Mouse (Mus musculus) left cerebral cortex, postnatal 36 days (tissue): ENCODE measurements around the gene Arpc1b. TPM values are rescaled to one million over a fixed set of nuclear protein-coding genes. Genes with fewer than 3 reads are reported as not detected.
A peak's percentile ranks its signal among the peaks of the same experiment; 100 is the strongest.
"Not testable (repeated sequence)": the region's sequence is repeated elsewhere in the genome, so short reads cannot be mapped to it uniquely, and the experiment has no call there.

ENCODE experiments used
- DNase-seq, 2 experiments: peaks; one replicate each; pipeline ENCODE4 v3.0.0; 2021 to 2022; ENCODE audit warnings: low spot score in 2 of 2, mixed read lengths in 1 of 2
- intact Hi-C: fragments of 180-260 bp; cut with DNase I; formaldehyde crosslinking; loops from one replicate; pipeline ENCODE4 v1.15.1; 2025
- total RNA-seq, 2 experiments: library from RNA; stranded (reverse); gene quantifications; 2 replicates each; pipeline ENCODE4 v1.2.3; 2021

The Arpc1b gene
- total RNA-seq: 10 to 100 TPM; 23.6 to 24.1 TPM

- DNase-seq: no peak
- intact Hi-C loops: no loop called here
These were observed at the start of gene Arpc1b for GRCm38 (mm10) chr5:145114071-145114605. Arpc1b (plus strand) TSS chr5:145114215.

- no peak for DNase-seq
- intact Hi-C loops: loop anchor here (5.0 to 10.0 kb wide), 2 partner anchors 48 to 190 kb away; no protein-coding TSS in a partner anchor
These were observed 49.2 kb upstream of the Arpc1b start for GRCm38 (mm10) chr5:145064765-145065340.

- intact Hi-C loops: loop anchor here (5.0 to 10.0 kb wide), 2 partner anchors 52 to 194 kb away; no protein-coding TSS in a partner anchor
- no peak for DNase-seq
These were observed 45.2 kb upstream of the Arpc1b start for GRCm38 (mm10) chr5:145068863-145069262.

- intact Hi-C loops: loop anchor here (5.0 to 10.0 kb wide), 2 partner anchors 52 to 195 kb away; no protein-coding TSS in a partner anchor
These were observed 44.3 kb upstream of the Arpc1b start for GRCm38 (mm10) chr5:145069707-145070106.

GRCm38 (mm10) chr5:145071342-145071741 is 42.7 kb upstream of the Arpc1b start:
- DNase-seq: no peak
- intact Hi-C loops: no loop called here

More at GRCm38 (mm10) chr5:145069707-145070106, 44.3 kb upstream of the Arpc1b start:
- DNase-seq: peak; percentile 62 to 66

- intact Hi-C loops: no loop called here
- DNase-seq: no peak
These were observed 38.9 kb upstream of the Arpc1b start for GRCm38 (mm10) chr5:145075081-145075480.

- no peak for DNase-seq
- intact Hi-C loops: no loop called here
These were observed 32.0 kb upstream of the Arpc1b start for GRCm38 (mm10) chr5:145081866-145082613.

- intact Hi-C loops, DNase-seq: not testable (repeated sequence)
These were observed 30.8 kb upstream of the Arpc1b start for GRCm38 (mm10) chr5:145083201-145083600.

GRCm38 (mm10) chr5:145083632-145084451 is 30.2 kb upstream of the Arpc1b start, which contains the start of the genes Arpc1a and Kpna7:
Arpc1a (plus strand) TSS chr5:145083830.
Kpna7 (minus strand) TSS chr5:145084030.
- peak; percentile 85 to 90 for DNase-seq
- intact Hi-C loops: no loop called here

- no peak for DNase-seq
- intact Hi-C loops: no loop called here
These were observed 29.2 kb upstream of the Arpc1b start for GRCm38 (mm10) chr5:145084822-145085221.

- DNase-seq: no peak
- intact Hi-C loops: no loop called here
These were observed 25.8 kb upstream of the Arpc1b start for GRCm38 (mm10) chr5:145088186-145088585.

GRCm38 (mm10) chr5:145089878-145090277 is 24.1 kb upstream of the Arpc1b start:
- intact Hi-C loops: no loop called here
- no peak for DNase-seq

- DNase-seq: no peak
- intact Hi-C loops: no loop called here
These were observed 17.8 kb upstream of the Arpc1b start for GRCm38 (mm10) chr5:145096195-145096594.

- intact Hi-C loops: no loop called here
- DNase-seq: no peak
These were observed 15.6 kb upstream of the Arpc1b start for GRCm38 (mm10) chr5:145098340-145098821.

GRCm38 (mm10) chr5:145100960-145101359 is 13.1 kb upstream of the Arpc1b start:
- no peak for DNase-seq
- intact Hi-C loops: no loop called here

- intact Hi-C loops, DNase-seq: not testable (repeated sequence)
These were observed 12.6 kb upstream of the Arpc1b start for GRCm38 (mm10) chr5:145101451-145101850.

GRCm38 (mm10) chr5:145102706-145103105 is 11.3 kb upstream of the Arpc1b start:
- intact Hi-C loops: no loop called here
- no peak for DNase-seq

GRCm38 (mm10) chr5:145104328-145104727 is 9.7 kb upstream of the Arpc1b start:
- no peak for DNase-seq

GRCm38 (mm10) chr5:145105694-145106275 is 8.2 kb upstream of the Arpc1b start:
- intact Hi-C loops: no loop called here
- no peak for DNase-seq

More at GRCm38 (mm10) chr5:145104328-145104727, 9.7 kb upstream of the Arpc1b start:
- intact Hi-C loops: no loop called here
